ENCODE assay signal across 23 mouse cellular contexts in genomic region chr5:147305166-147305565, GRCm38 (mm10). TPM values are rescaled to one million over a fixed set of nuclear protein-coding genes. Genes with fewer than 3 reads are reported as not detected.
DNase-seq lines count a peak whose midpoint lies in the region; ATAC-seq lines count a peak whose summit lies in the region.
"Had no signal": no experiment of that assay in that cellular context is flagged by ENCODE, and none has a peak within 500 bp of the region (broad histone marks: within the 10 kb centered on the region; RNA-seq: fewer than 3 reads in every experiment).

No protein-coding gene starts in this region.

- no peaks in the 10 kb centered on the region for H3K9me3 ChIP-seq in heart, embryonic 13.5 days
- no peaks in the 10 kb centered on the region for H3K9me3 ChIP-seq in midbrain, embryonic 11.5 days (ENCODE audit: control insufficient read depth, low read length)
- H3K9me3 ChIP-seq in midbrain, embryonic 13.5 days = no peaks in the 10 kb centered on the region
- H3K9me3 ChIP-seq in stomach, embryonic 16.5 days (replicated peaks; ENCODE audit: control insufficient read depth, low read length) = no peaks in the 10 kb centered on the region
- H3K9me3 ChIP-seq: embryonic facial prominence, embryonic 13.5 days; forebrain, embryonic 12.5 days; heart, embryonic 12.5 days had no signal

- H3K27me3 ChIP-seq in heart, embryonic 13.5 days (replicated peaks) = peaks cover 100% of the 10 kb centered on the region
- H3K27me3 ChIP-seq in midbrain, embryonic 11.5 days (ENCODE audit: control insufficient read depth, insufficient read depth, low read length) = peaks cover 100% of the 10 kb centered on the region
- H3K27me3 ChIP-seq in midbrain, embryonic 13.5 days = peaks cover 100% of the 10 kb centered on the region
- peaks cover 98% of the 10 kb centered on the region for H3K27me3 ChIP-seq in stomach, embryonic 16.5 days (ENCODE audit: control insufficient read depth, insufficient read depth, low read length)

- no peak for ATAC-seq in heart, embryonic 13.5 days (ENCODE audit: extremely low read depth, insufficient number of reproducible peaks, low FRiP score, low TSS enrichment)
- ATAC-seq in midbrain, embryonic 11.5 days (ENCODE audit: low FRiP score) = no peak
- ATAC-seq in midbrain, embryonic 13.5 days = no peak
- ATAC-seq in stomach, embryonic 16.5 days (ENCODE audit: insufficient read depth, low FRiP score) = no peak
- ATAC-seq: hindbrain, embryonic 16.5 days had no signal

- no peak for DNase-seq in heart, postnatal 36 days
- peak; percentile 94 for DNase-seq in midbrain, embryonic 11.5 days (ENCODE audit: low spot score, missing footprints)
- peak; percentile 43 for DNase-seq in large intestine, adult 2 months (ENCODE audit: low read depth, low spot score)
- no peak for DNase-seq in spleen, postnatal 10 days (ENCODE audit: low spot score in 2 of 2)
- DNase-seq: adrenal gland, postnatal 10 days; cerebellum, adult 9-10 months; lung, embryonic 14.5 days; right cerebral cortex, postnatal 25 days had no signal

- no peak overlapping the region for H3K9ac ChIP-seq in heart, embryonic 13.5 days
- H3K9ac ChIP-seq in midbrain, embryonic 11.5 days (ENCODE audit: low read length) = no peak overlapping the region
- no peak overlapping the region for H3K9ac ChIP-seq in midbrain, embryonic 13.5 days (replicated peaks)
- peak overlapping the region; percentile 47 for H3K9ac ChIP-seq in stomach, embryonic 16.5 days (ENCODE audit: low read length)
- H3K9ac ChIP-seq: embryonic facial prominence, embryonic 13.5 days; forebrain, embryonic 12.5 days; heart, embryonic 12.5 days; lung, embryonic 14.5 days had no signal

- 0 out of 2 replicates have a peak overlapping the region, but pooled peaks have one; percentile 17 for H3K4me3 ChIP-seq in heart, embryonic 13.5 days
- no peak overlapping the region for H3K4me3 ChIP-seq in midbrain, embryonic 11.5 days (ENCODE audit: low read depth, low read length)
- no peak overlapping the region for H3K4me3 ChIP-seq in midbrain, embryonic 13.5 days (replicated peaks)
- H3K4me3 ChIP-seq in stomach, embryonic 16.5 days (replicated peaks; ENCODE audit: low read length) = peak overlapping the region; percentile 33
- H3K4me3 ChIP-seq: forebrain, embryonic 12.5 days had no signal

- H3K27ac ChIP-seq in heart, embryonic 13.5 days (replicated peaks) = no peak overlapping the region
- H3K27ac ChIP-seq in midbrain, embryonic 11.5 days (ENCODE audit: low read depth, low read length) = no peak overlapping the region
- H3K27ac ChIP-seq in midbrain, embryonic 13.5 days = no peak overlapping the region
- H3K27ac ChIP-seq in stomach, embryonic 16.5 days (ENCODE audit: low read length) = no peak overlapping the region
- H3K27ac ChIP-seq: embryonic facial prominence, embryonic 13.5 days; forebrain, embryonic 12.5 days; kidney, postnatal 0 days had no signal

- H3K36me3 ChIP-seq in heart, embryonic 13.5 days = no peaks in the 10 kb centered on the region
- no peaks in the 10 kb centered on the region for H3K36me3 ChIP-seq in midbrain, embryonic 11.5 days (ENCODE audit: control insufficient read depth, insufficient read depth, low read length)
- H3K36me3 ChIP-seq in midbrain, embryonic 13.5 days = no peaks in the 10 kb centered on the region
- no peaks in the 10 kb centered on the region for H3K36me3 ChIP-seq in stomach, embryonic 16.5 days (ENCODE audit: control insufficient read depth, insufficient read depth, low read length)
- H3K36me3 ChIP-seq: embryonic facial prominence, embryonic 13.5 days; forebrain, embryonic 12.5 days; heart, embryonic 12.5 days had no signal

- H3K4me1 ChIP-seq in heart, embryonic 13.5 days = peaks cover 32% of the 10 kb centered on the region
- H3K4me1 ChIP-seq in midbrain, embryonic 11.5 days (ENCODE audit: control insufficient read depth, insufficient read depth, low read length) = peaks cover 7% of the 10 kb centered on the region
- peaks cover 22% of the 10 kb centered on the region for H3K4me1 ChIP-seq in midbrain, embryonic 13.5 days (replicated peaks)
- no peaks in the 10 kb centered on the region; the same call in none of the 2 replicates for H3K4me1 ChIP-seq in stomach, embryonic 16.5 days (ENCODE audit: control insufficient read depth, insufficient read depth, low read length)

- intact Hi-C loops in heart, postnatal 36 days (cut with DNase I) = no loop called here

- peak overlapping the region; percentile 18; the same call in 1 of the 2 replicates for H3K4me2 ChIP-seq in heart, embryonic 13.5 days
- H3K4me2 ChIP-seq in midbrain, embryonic 11.5 days = no peak overlapping the region
- no peak overlapping the region for H3K4me2 ChIP-seq in midbrain, embryonic 13.5 days (replicated peaks)
- no peak overlapping the region for H3K4me2 ChIP-seq in stomach, embryonic 16.5 days (ENCODE audit: low read depth, low read length)
- H3K4me2 ChIP-seq: embryonic facial prominence, embryonic 13.5 days; lung, embryonic 14.5 days had no signal

- under 1% methylated on average over 16 of the region's 16 CpGs for WGBS in heart, embryonic 13.5 days
- under 1% methylated on average over 16 of the region's 16 CpGs for WGBS in midbrain, embryonic 11.5 days
- WGBS in midbrain, embryonic 13.5 days = under 1% methylated on average over 16 of the region's 16 CpGs
- 2% methylated on average over 16 of the region's 16 CpGs for WGBS in large intestine, adult 2 months
- under 1% methylated on average over 16 of the region's 16 CpGs for WGBS in stomach, embryonic 16.5 days

RNA-seq across cellular contexts. Expression of gene Cdx2, which starts 1.9 kb away (rescaled TPM):
- not detected in 2 replicates for polyA plus RNA-seq in heart, embryonic 13.5 days (2015; fragmentation: Nextera tagmentation; extraction: Ambion mirVana)
- not detected for total RNA-seq in heart, postnatal 36 days (2021)
- not detected in 2 replicates for polyA plus RNA-seq in midbrain, embryonic 11.5 days (2014; fragmentation: Nextera tagmentation; extraction: Ambion mirVana)
- polyA plus RNA-seq in midbrain, embryonic 13.5 days (2015; fragmentation: Nextera tagmentation; extraction: Ambion mirVana) = not detected in 2 replicates
- polyA plus RNA-seq in large intestine, adult 2 months (2012; rRNA removed) = 149 and 189 TPM in 2 replicates
- 2.5 and 3.4 TPM in 2 replicates for polyA plus RNA-seq in stomach, embryonic 16.5 days (2015; fragmentation: Nextera tagmentation; extraction: Ambion mirVana)
- total RNA-seq: adrenal gland, postnatal 10 days; gastrocnemius, adult 18-20 months; layer of hippocampus, postnatal 14 days; left cerebral cortex, postnatal 36 days; megakaryocyte progenitor cell, adult 5-6 weeks; MEL had no signal
- polyA plus RNA-seq: C2C12; embryonic facial prominence, embryonic 13.5 days; forebrain, embryonic 12.5 days; heart, embryonic 12.5 days; hindbrain, embryonic 16.5 days; kidney, postnatal 0 days; lung, embryonic 14.5 days; urinary bladder, adult 2 months had no signal

RNA-seq across cellular contexts. Expression of gene Urad, which starts 17.1 kb away (rescaled TPM):
- polyA plus RNA-seq in heart, embryonic 13.5 days (2015; fragmentation: Nextera tagmentation; extraction: Ambion mirVana) = not detected in 2 replicates
- total RNA-seq in heart, postnatal 36 days (2021) = not detected
- polyA plus RNA-seq in midbrain, embryonic 11.5 days (2014; fragmentation: Nextera tagmentation; extraction: Ambion mirVana) = not detected in 2 replicates
- polyA plus RNA-seq in midbrain, embryonic 13.5 days (2015; fragmentation: Nextera tagmentation; extraction: Ambion mirVana) = not detected in 2 replicates
- polyA plus RNA-seq in large intestine, adult 2 months (2012; rRNA removed) = 1.8 and 4.6 TPM in 2 replicates
- polyA plus RNA-seq in stomach, embryonic 16.5 days (2015; fragmentation: Nextera tagmentation; extraction: Ambion mirVana) = 0.31 TPM in 1 of 2 replicates, not detected in the other
- total RNA-seq: gastrocnemius, adult 18-20 months; layer of hippocampus, postnatal 14 days; left cerebral cortex, postnatal 36 days; megakaryocyte progenitor cell, adult 5-6 weeks; MEL had no signal
- polyA plus RNA-seq: C2C12; embryonic facial prominence, embryonic 13.5 days; forebrain, embryonic 12.5 days; heart, embryonic 12.5 days; hindbrain, embryonic 16.5 days; kidney, postnatal 0 days; lung, embryonic 14.5 days; urinary bladder, adult 2 months had no signal

RNA-seq across cellular contexts. Expression of gene Pdx1, which starts 35.4 kb away (rescaled TPM):
- polyA plus RNA-seq in heart, embryonic 13.5 days (2015; fragmentation: Nextera tagmentation; extraction: Ambion mirVana) = not detected in 2 replicates
- not detected for total RNA-seq in heart, postnatal 36 days (2021)
- not detected in 2 replicates for polyA plus RNA-seq in midbrain, embryonic 11.5 days (2014; fragmentation: Nextera tagmentation; extraction: Ambion mirVana)
- not detected in 2 replicates for polyA plus RNA-seq in midbrain, embryonic 13.5 days (2015; fragmentation: Nextera tagmentation; extraction: Ambion mirVana)
- polyA plus RNA-seq in large intestine, adult 2 months (2012; rRNA removed) = 0.04 and 0.12 TPM in 2 replicates
- 7.5 and 8.1 TPM in 2 replicates for polyA plus RNA-seq in stomach, embryonic 16.5 days (2015; fragmentation: Nextera tagmentation; extraction: Ambion mirVana)
- total RNA-seq: adrenal gland, postnatal 10 days; gastrocnemius, adult 18-20 months; layer of hippocampus, postnatal 14 days; left cerebral cortex, postnatal 36 days; megakaryocyte progenitor cell, adult 5-6 weeks; MEL had no signal
- polyA plus RNA-seq: C2C12; embryonic facial prominence, embryonic 13.5 days; forebrain, embryonic 12.5 days; heart, embryonic 12.5 days; hindbrain, embryonic 16.5 days; kidney, postnatal 0 days; lung, embryonic 14.5 days; urinary bladder, adult 2 months had no signal

Comparison
In these comparisons a context has a peak if more than half of its experiments do, and no peak if none do; other contexts are left out.
1. H3K4me3 ChIP-seq: peak in heart, embryonic 13.5 days (single experiment) and stomach, embryonic 16.5 days (single experiment); none in midbrain, embryonic 11.5 days (single experiment) and midbrain, embryonic 13.5 days (single experiment).
2. DNase-seq: peak in midbrain, embryonic 11.5 days (single experiment) and large intestine, adult 2 months (single experiment); none in heart, postnatal 36 days (0 of 2) and spleen, postnatal 10 days (0 of 2).
3. RNA of gene Cdx2, which starts 1.9 kb away (polyA plus RNA-seq): 149 to 189 TPM in large intestine, adult 2 months; 2.5 to 3.4 TPM in stomach, embryonic 16.5 days, not detected in heart, embryonic 13.5 days, not detected in midbrain, embryonic 11.5 days and not detected in midbrain, embryonic 13.5 days; every median in the first group is over 10 times any median in the second.